Mouse (Mus musculus) spleen, postnatal 10 days (tissue): Measurements from ENCODE around the gene Meis2.

Experiments
- DNase-seq, 2 experiments: peaks; one replicate each; pipeline ENCODE4 v3.0.0; 2021 to 2022; ENCODE audit warnings: low spot score in 2 of 2

Meis2 gene

DNA sequence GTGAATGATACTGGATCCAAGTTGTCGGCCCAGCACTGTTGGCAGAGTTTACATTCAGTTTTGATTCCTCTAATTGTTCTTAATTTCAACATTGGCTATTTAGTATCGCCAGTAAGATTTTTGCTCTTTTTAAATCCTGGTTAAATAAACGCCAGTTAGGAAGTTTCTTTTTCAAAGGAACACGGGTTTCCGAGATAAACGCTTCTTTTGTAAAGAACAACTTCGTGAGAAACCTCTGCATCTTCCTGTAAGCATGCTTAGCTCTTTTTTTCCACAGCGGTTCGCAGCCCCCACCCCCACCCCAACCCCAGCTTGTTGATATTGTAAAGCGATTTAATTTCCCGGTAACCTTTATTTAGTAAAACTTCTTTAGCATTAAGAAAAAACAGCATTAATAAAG, 2.8 kb upstream of the Meis2 start:
- no peak for DNase-seq

DNA sequence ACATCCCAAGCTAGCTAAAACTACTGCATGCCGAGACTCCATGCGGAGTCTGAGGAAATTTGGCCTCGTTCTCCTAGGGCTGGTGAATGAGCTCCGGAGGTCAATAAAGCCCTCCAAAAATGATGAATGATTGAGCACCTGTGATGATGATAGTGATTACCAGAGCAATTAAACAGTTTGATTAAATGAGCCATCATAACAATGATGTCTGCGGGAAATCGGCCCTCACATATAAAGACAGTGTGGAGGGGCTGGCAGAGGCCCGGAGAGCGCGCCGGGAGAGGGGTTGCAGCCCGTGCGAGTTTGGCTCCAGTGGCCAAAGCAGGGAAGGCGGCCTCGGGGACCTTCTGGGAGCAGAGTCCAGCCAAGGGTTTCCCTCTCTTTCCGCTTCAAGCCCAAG, 2.1 kb upstream of the Meis2 start:
- no peak for DNase-seq

DNA sequence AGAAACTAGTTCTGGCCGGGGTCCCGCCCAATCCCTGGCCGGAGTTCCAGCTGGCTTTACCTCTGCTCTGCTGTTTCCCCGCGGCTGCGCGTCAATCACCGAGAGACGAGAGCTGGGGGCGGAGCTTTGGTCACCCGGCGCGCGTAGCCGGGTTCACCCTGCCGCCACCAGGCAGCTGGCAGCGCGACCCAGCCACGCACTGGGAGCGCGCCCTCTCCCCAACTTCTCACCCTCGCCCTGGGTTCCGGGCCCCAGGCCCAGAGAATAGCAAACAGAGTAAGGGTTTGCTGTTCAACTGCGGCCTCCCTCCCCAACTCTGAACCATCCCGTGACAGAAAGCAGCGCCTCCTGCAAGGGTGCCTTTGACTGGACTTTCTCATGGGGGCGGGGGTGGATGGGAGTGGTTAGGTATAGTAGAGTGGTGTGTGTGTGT, 1.4 kb upstream of the Meis2 start:
- DNase-seq, result peak in 1 of 2 experiments; percentile 49

DNA sequence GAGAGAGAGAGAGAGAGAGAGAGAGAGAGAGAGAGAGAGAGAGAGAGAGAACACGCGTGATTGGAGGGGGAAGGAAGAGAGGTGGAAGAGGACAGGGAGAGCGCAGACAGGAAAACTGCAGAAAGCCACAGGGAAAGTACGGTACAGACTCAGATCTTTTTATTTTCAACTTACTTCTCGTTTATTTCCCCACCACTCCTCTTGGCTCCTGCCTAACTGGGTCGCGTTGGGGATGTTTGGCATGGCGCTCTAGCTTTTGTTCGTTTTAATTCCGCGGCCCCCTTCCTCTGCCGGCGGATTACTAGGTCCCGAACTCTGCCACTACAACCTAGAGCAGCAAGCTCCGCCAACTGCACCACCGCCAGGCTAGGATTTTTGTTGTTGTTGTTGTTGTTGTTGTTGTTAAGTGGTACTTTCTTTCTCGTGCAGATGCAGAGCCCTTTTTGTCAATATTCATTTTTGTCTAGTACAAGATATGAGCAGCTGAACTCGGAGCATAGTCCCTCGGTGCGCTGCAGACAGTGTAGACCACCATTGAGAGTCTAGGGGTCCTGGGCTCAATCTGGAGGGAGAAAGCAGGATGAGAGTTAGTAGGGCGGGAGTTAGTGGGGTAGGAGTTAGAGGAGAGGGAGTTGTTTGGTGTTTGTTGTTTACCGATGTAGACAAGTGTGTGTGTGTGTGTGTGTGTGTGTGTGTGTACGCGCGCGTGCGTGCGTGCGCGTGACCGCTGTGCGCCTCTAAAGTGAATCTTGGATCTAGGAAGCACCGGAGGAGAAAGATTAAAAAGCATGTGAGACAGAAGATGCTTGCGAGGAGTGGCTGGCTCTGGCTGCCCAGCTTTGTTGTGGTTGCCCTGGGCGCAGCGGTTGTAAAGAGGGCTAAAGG, 660 bp upstream of the Meis2 start:
- no peak for DNase-seq

DNA sequence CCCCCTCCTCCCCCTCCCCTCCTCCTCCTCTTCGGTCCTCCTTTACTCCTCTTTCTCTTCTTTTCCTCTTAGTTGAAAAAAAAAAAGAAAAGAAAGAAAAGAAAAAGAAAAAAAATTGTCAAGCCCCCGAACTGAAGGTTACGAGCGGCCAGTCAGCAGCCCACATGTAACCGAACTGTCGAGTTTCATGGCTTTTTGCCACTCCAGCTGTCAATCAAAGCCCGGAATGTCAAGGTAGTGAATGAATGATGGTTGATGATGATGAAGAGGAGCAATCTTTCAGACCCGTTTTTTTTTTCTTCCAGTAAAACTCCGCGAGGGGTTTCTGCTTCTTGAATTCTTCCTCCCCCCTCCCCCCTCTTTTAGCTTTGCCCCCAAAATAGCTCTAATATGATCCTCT, 582 bp downstream of the Meis2 start:
- DNase-seq, result no peak

DNA sequence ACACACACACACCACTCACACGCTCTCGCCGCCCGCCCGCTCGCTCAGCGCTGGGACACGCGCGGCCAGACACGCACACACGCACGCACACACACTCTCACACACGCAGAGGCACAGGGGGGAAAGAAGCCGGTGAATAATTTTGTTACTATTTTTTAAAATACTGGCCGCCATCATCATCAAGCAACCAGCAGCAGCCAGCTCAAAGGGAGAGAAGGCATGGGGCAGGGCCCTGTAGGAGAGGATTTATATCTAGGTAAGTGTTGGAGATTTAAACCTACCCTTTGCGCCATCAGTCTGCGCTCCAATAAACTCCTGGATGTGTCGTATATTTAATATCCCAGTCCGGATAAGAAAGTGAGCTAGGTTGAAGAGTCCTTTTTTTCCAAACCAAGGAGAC, 1.1 kb downstream of the Meis2 start:
- DNase-seq, result no peak

DNA sequence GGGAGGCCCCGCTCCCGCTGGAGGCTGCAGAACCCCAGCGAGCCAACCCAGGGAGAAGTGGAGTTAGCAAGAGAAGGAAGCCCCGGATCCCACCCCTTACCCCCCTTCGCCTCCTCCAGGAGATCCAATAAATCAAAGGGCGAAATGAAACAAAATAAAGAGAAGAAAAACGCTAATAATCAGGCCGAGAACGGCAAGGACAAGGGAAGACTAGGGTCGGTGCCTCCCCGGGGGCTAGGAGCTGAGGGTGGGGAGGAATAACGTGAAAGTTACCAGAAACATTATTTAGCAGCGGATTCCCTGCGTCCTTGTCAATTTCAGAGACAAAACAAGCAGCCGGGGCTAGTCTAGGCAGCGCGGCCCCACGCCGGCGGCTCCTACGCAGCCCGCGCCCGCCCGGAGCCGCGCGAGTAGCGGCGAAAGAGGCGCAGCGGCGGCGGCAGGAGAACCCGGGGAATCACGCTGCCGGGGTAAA, 1.8 kb downstream of the Meis2 start:
- no peak for DNase-seq

DNA sequence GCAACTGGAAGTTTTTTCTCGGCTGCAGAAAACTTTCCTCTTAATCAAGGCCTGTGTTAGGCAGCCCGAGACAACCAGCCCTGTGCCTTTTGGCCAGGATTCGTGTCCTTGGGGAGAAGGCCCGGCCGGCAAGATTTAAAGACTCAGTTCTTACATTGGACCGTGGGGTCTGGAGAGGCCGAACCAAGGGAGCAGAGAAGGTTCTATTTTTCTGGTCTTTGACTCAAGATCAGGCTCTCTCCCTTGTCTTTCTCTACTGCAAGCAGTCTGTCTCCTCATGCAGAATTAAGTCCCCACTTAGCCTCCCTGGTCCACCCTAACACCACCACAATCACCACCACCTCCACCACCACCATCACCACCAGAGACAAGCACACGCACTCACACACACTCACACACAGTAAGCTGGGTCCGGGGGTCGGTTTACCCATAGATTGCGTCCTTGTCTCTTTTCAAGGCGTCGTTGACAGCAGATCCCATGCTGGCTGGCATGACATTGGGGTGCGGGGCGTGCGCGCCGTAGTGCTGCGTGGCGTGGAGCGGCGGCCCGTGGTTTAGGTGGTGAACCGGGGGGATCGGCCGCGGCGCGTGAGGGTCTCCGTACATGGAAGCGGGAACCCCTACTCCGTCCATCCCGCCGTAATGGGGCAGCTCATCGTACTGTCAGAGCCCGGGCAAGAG, 2.7 kb downstream of the Meis2 start:
- DNase-seq, result no peak

DNA sequence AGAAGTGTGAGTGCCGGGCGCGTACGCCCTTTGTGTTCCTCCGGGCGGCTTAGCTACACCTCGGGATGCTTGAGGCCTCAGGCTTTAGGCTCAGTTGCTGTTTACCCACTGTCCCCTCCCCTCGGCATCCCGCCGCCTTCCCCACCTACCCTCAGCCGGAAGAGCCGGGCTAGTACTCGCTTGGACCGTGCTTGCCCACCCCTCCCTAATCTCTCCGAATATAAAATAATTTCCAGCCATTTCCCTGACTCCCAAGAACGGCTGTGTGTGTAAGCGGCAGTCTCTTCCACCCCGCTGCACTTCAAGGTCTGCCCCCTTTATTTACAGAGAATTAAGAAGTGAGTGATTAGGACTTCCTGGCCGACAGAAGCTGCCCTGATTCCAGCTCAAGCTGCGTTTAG, 3.4 kb downstream of the Meis2 start:
- DNase-seq, result no peak

DNA sequence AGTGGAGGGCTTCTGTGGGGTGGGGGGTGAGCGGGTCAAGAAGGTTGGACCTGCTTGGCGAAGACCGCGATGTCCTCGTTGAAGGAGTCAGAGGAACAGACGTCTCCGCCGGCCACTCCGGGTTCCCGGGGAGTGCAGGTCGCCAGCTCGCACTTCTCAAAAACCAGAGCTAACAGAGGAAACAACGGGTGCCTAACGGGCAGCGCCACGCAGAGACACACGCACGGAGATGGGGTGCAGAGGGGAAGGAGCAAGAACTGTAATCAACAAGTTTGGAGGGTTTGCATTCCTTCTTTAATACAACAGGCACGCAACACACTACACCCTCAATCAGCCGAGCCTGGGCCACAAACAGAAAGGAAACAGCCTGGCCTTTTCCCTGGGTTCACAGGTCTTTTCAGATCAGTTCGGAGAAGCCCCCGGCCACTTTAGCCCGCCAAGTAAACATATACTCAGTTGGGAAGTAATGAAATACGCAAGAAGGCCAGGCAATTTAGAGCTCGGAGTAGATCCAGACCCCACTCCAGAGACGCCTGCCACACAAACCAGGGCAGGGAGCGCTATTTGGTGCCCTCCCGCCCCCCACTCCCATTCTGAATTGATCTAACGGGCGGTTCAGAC, 4.1 kb downstream of the Meis2 start:
- DNase-seq, result no peak

DNA sequence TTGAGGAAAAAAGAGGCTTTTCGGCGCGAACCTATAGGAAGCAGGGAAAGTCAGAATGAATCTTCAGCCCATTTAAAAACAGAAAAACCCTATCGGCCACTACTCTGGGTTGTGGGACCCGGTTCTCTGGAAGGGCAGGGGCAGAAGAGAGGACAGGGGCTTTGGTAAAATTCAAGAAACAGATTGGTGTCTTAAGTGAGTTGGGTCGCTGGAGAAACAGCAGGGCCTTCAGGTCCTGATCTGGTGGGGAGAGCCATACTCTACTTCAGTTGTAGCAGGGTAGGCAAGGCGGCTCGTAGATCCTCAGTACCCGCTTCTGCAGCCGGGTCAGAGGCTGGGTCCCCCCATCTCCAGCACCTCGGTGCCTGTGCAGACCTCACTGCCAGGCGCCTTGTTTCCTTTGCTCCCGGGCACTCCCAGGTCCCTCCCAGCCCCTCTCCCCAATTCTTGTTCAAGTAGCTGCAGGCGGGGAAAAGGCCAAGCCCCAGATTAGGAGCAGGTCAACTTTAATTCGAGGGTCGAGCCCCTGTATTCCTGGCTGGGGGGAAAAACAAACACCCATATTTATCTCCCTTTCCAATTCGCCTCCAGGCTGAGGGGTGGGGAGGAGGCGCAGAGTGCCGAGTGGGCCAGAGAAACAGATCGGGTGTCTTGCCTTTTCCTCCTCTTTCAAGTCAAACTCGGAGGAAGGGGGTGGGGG, 4.8 kb downstream of the Meis2 start:
- no peak for DNase-seq

DNA sequence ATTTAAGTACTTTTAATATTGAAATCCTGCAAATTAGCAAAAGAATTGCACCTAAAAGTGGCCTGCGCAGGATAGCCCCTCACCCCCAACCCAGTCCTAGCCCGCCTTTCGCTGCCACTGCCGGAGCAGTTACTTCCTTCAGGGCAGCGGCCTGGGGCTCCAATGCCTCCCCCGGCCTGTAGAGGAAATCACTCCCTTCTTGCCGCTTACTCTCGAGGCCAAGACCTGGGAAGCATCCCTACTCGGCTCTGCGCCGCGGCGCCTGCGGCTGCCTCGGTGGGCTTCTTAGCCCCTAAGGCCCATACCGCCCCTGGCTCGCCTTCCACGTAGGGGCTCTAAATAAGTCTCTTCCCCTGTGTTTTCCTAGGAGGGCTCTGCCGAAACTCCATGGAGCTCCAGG, 5.4 kb downstream of the Meis2 start:
- DNase-seq, result no peak

DNA sequence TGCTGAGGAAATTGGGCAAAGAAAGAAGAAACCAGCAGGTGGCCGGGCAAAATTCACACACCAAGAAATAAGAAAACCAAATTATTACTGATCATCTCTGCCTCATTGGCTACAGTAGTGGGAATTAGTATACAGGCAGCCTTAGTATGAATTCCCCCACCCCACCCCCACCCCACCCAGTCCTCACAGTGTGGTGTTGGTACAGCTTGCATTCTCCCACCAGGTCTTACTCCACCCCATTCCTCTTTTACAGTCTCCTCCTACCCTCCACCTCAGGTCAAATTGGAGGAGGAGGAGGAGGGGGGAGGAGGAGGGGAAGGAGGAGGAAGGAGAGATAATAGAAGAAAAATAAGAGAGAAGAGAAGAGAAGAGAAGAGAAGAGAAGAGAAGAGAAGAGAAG, 6.0 kb downstream of the Meis2 start:
- no peak for DNase-seq

DNA sequence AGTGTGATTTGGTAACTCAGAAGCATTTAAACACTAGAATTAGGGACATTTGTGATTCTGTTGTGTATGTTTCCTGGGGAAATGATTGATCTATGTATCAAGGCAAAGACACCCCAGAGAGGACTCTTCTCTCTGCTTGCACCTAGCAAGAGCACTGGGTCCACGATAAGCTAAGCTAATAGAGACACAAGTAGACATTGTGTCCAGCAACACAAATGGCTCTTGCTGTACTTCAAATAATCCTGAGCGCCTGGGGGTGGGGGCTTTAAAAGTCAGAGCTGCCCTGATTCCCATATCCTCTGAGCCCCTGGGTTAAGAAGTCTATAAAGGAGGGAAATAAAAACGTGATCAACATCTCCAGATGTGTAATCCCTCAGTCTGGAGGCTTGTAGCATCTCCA, 6.6 kb downstream of the Meis2 start:
- no peak for DNase-seq

DNA sequence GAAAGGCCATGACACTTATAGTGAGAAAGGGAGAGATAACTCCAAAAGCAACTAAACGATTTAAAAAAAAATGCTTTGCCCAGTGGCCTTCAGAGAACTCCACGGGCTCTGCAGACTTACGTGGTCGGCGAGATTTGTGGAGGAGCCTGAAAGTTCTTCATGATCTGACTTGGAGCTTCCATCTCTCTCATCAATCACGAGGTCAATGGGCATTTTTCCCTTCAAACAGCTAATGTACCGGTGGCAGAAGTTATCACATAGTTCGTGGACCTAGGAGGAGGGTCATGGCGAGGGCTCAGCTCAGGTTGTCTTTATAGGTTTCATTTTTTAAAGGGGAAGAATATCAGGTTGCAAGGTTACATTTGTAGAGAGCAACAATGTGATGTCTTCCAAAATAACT, 7.1 kb downstream of the Meis2 start:
- no peak for DNase-seq

DNA sequence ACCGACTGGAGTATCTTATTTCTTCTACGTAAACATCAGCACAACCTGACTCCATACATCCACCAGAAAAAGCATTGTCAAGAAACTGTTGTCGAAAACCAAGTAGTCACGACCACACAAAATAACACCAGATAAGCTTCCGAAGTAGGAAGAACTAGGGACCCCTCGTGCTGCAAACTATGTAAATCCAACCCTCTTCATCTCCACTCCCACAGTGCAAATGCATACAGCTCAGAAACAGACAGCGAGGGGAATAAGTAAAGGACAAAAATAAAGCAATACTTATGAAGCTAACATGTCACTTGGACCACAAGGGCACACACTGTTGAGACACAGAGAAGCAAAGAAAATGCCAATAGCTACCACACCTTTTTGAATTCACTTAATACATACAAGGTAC, 8.8 kb downstream of the Meis2 start:
- DNase-seq, result no peak

DNA sequence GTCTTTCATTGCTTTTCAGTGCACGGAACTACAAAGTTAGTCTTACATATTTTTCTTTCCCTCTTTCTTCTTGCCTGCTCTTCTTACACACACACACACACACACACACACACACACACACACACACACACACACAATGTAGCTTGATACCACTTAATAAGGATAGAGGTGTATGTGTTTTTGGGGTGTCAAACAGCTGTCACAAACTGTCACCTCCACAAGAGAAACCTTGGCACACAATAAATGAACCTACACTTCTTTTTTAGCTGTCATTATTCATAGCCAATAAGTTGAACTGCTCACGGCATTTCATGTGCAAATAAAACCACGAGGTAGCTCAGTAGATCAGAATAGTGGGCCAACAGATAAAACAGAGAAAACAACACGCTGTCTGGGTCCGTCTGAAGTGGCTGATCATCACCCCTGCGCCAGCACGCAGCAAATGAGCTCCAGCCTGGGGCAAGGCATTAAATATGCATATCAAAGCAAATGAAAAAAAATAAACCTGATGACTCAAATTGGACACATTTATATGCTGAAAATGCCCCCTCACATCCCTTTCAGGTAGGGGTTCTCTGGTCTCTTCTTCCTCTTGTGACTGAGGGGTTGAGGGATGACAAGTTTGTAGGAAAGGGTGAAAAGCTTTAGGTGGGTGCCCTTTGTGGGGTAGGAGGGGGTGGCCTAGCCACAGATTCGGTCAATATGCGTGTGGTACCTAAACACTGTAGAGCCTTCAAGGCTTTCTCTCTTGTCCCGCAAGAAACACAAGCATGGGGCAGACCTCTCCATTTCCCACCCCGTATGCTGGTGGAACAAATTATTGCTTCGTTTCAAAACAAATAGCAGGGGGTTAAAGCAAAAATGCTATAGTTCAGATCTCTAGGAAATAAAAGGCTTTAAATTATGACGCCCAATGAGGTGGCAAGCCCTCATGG, 9.7 kb downstream of the Meis2 start:
- DNase-seq, result no peak

DNA sequence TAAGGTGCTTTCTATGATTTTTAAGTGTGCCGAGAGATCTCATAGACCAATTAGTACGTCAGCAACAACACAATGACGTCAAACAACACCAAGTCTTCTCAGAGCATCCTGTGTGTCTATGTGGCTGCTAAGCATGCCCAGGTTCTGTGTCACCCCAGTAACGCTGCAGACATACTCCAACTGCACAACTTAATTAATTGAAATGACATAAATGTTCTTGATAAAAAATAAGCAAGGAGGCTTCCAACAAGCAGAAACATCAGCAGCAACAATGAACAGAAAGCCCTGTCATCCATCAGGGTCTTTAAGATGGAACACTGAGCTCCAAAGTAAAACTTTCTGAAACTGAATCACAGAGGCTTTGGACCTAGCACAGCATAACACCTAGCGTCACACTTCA, 11.7 kb downstream of the Meis2 start:
- no peak for DNase-seq

DNA sequence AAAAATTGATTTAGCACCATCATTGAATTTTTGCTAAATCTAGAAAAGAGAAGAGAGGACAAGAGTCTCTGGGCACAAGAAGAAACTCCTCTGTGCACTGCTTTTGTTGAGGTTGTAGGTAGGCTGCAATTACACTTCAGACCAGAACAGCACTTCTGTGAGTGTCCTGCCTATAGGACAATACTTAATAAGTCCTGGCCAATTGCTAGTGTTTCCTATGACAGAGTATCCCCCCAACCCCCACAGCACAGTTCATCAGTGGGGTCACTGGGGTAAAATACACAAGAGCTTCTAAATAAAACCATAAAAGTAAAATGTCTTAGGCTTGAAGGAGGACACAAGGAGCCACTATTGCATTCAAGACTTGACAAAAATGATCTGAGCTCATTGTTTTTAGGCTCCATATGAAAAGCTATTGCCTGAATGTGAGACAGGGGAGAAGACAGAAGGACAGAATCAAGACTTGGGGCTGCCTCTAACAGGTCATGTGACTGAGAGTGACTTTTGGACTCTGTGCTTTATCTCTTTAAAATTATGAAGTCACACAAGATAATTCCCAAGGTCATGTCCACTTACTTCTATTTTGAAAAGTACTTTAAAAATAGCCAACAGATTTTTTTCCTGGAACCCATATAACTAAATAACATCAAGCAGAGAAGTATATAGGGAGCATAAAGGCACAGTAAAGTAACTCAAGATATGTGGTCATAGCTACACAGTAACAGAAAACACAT, 12.8 kb downstream of the Meis2 start:
- DNase-seq, result no peak

DNA sequence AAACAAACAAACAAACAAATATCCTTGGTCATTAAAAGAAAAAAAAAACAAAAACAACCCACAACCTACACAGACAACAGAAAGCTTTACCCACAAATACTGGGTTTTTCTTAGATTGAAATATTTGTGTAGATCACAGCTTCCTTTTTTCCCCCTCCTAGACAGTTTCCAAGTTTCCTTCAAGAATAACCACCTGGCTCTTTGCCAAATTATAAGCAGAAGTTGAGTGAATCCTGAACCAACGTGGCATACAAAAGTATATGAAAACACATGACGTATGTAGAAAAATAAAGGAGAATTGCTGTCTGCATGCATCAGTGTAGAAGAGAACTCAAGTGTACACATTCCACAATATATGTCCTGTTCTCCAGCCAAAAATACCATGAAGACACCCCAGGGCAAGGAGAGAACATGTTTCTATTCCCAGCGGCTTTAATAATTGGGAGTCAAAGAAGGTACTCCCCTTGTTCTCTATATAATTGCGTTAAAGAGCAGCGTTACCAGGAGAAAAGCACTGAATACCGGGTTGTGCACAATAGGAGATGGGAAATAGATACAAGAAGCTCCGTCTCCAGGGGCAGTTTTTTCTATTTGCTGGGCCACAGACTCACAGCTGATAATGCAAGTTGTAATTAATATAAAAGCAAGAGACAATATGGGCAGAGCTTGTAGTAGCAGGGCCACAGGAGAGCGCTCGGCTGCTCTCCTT, 13.6 kb downstream of the Meis2 start:
- no peak for DNase-seq
